Mouse (Mus musculus) colon, adult 2 months (tissue): ENCODE results near the gene Sdhaf3. TPM values are rescaled to one million over a fixed set of nuclear protein-coding genes. Genes with fewer than 3 reads are reported as not detected.

ENCODE experiments used
- polyA plus RNA-seq: library from polyadenylated mRNA; depleted of rRNA; stranded (reverse); fragments of >200 nt; gene quantifications from 2 replicates; pipeline ENCODE4 v1.2.3, GENCODE M21; 2012; rRNA removed

The Sdhaf3 gene
- polyA plus RNA-seq = 0.09 and 0.30 TPM in 2 replicates

DNA sequence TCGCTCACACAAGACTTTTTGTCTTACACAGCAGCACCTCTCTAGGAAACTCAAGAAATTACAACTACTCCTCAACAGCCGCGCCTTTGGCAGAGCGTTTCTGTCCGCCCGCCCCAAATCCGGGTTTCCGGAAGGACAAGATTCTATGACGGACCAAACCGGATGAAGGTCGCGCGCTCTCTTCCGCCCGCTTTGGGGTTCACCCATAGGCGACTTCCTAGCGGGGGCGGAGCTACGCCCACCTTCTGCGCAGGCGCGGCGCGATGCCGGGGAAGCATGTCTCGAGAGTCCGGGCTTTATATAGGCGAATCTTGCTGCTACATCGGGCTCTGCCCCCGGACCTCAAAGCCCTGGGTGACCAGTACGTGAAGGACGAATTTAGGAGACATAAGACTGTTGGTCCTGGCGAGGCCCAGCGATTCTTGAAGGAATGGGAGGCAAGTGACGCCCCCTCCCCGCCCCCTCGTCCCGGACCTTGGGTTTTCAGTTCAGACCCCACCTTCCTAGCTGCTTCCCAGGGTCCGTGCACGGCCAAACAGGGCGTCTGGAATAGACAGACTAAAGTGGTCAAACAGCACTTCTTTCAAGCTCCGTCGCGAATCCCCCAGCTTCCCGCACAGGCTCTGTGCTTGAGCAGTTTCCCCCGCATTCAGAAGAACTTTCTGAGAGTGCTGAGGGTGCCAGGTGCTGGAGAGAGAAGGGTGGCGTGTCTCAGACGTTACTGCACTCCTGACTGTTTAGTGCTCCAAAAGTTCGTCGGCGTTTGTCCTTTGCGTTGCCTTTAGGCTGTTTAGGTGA, at the start of gene Sdhaf3:
Gene Sdhaf3 (plus strand): TSS at position 241 of the 798 bp plus-strand sequence.

Other genes starting within 250 kb of the Sdhaf3 start
- gene Dlx6, start 92.7 kb upstream of the Sdhaf3 start, polyA plus RNA-seq = not detected in 2 replicates
- 0.08 and 0.14 TPM in 2 replicates for gene Dlx5, start 73.9 kb upstream of the Sdhaf3 start, polyA plus RNA-seq